Mouse (Mus musculus): Measurements from ENCODE around the gene Tmtc1.
A peak's percentile ranks its signal among the peaks of the same experiment; 100 is the strongest.

The Tmtc1 gene

DNA sequence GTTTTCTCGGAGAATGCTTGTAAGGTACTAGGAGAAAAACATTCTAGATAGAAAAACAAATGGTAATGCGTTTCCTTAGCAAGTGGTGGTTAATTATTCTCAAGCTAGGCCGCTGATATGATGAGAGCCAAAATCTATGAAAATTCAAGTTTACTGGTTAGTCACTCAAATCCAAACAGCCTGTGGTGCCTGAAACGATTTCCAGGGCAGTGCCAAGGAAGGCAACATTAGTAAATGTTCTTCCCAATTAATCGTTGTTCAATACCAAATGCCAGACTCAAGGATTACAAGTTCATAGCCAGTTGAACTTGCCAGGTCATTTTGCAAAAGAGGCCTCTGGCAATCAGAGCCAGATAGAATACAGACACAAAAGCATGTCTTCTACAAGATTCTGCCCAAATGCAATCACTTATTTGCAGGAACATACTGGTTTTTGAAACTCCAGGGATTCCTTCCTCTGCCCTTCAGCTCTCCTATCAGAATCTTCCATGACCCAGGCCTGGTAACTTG, 128.6 kb downstream of the Tmtc1 start:
- no peak for DNase-seq (ENCODE audit: low read depth, low spot score)

- DNase-seq (ENCODE audit: low read depth, low spot score), result no peak
These were observed 129.1 kb downstream of the Tmtc1 start for GRCm38 (mm10) chr6:148315106-148315505.

- no peak for DNase-seq (ENCODE audit: low read depth, low spot score)
These were observed 133.2 kb downstream of the Tmtc1 start for GRCm38 (mm10) chr6:148310981-148311380.

DNA sequence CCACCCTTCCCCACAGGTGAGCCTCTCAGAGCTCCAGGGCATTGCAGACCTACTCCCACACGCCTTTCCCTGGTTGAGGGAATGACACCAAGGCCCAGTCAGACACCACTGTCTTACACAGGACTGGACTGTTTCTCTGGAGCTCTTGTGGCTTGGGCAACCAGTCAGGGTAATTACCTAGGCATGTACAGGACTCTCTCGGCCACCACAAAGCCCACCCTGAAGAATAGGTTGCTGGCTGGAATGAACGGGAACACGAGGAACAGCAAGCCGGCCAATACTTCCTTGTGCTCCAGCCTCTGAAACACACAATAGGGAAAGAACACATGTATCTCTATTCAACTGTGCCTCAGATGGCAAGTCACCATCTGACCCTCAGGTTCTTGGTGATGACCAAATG, 138.4 kb downstream of the Tmtc1 start:
- no peak for DNase-seq (ENCODE audit: low read depth, low spot score)

DNA sequence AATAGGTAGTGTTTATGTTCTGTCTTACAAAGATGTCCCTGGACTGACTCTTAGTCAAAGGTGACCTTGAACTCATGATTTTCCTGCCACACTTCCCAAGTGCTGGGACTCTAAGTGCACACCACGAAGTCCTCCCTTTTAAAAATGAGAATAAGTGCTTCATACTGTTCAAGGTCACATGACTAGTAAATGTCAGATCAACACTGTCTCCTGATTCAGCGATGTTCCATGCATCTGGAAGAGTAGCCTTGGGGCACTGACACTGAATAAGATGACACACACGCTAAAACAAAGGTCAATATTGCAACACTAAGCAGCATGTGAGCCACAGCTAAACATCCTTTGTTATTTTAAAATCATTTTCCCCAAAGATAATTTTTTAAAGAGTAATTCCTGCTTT, 139.0 kb downstream of the Tmtc1 start:
- no peak for DNase-seq (ENCODE audit: low read depth, low spot score)

DNA sequence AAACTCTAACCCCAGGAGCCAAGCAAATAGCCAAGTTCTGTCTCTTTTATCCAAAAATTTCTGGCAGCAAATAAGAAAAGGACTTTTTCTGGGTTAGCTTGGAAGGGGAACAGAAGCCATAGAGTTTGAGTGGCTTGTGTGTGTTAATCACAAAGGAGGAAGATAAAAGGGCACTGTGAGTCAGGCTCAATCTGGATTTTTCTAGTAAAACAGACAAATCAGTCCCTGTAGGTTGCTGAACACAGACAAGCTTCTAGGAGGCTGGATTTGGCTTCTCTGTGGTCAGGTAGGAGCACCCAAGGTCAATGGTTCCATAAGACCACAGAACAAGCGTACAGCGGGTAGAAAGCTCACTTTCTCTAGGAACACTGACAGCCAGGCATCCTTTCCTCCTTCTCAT, 141.9 kb downstream of the Tmtc1 start:
- peak; percentile 23 for DNase-seq (ENCODE audit: low read depth, low spot score)

DNA sequence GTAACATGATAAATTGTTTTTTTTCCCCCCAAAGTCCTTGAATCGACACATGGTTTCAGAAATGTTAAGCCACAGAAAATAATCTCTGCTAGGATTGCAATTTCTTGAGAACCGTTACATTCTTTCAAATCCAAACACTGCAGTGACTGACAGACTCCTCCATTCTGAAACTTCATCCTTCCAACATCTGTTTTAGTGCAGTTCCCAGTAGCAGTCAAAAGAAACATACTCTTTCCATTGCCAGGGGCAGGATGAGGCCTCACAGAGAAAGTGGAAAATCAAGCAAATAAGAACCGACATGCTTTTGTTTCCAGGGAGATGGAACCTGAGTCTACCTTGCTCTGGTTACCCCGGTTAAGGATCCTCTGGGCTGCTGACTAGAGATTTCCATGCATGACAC, 147.1 kb downstream of the Tmtc1 start:
- DNase-seq (ENCODE audit: low read depth, low spot score), result no peak

DNA sequence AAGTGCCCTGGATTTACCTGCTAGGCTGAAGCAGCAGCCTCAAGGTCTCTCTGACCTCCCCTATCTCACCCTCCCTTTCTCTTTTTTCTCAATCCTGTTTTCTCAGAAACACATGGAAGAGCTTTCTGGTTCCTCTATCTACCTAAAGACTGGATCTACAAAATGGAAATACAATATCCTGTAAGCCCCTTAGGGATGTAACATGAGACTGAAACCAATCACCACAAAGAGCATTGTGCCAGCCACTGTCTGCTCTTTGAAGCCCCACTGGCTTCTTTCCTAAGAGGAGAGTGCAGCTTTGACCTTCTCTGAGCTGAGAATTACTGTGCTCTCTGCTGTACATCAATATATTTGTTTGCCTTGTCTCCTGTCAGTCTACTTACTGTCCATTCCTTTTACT, 147.8 kb downstream of the Tmtc1 start:
- DNase-seq (ENCODE audit: low read depth, low spot score), result no peak

- DNase-seq (ENCODE audit: low read depth, low spot score), result peak; percentile 86
These were observed 149.7 kb downstream of the Tmtc1 start for GRCm38 (mm10) chr6:148294506-148294905.

DNA sequence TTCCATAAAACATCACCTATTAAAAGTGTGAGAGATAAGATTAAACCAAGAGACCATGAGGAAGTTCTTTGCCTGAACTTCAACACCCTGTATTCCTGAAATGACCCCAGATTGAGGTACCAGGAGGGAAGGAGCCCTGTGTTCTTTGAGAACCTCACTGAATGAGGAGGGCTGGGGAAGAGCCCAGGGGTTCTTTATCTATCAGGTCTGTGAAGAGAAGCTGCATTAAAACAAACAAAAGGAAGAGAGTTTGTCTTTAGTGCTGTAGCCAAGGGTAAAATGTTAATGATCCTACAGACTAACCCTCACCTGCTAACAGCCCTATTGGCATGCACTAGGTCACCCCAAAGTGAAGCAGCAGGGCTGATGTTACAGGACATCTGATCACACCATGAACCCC, 153.3 kb downstream of the Tmtc1 start:
- DNase-seq (ENCODE audit: low read depth, low spot score), result no peak

DNA sequence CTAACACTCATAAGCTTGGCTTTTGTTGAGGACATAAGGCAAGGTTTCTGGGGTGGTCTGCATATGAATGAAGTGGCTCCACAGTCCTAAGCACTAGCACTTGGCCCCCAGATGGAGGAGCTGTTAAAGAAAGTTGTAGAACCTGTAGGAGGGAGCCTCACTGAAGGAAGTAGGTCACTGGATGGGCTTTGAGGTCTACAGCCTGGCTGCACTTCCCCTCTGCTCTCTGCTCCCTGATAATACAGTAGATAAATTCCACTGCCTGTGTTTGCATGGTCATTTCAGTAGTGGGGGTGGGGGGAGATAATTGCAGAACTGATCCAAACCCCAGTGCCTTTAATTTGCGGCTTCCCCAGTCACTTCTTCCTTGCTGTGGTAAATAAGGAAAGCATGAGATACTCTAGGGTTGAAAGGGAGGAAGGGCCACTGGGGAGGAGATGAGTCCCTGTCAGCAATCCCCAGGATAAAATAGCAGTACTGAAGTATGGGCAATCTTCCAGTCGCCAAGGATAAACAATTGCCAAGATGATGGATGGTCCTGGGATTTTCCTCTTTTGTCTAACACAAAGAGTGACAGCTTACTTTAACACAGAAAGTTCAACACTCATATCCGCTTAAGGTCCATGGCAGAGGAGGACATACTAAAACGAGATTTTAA, 160.8 kb downstream of the Tmtc1 start:
- no peak for DNase-seq (ENCODE audit: low read depth, low spot score)

DNA sequence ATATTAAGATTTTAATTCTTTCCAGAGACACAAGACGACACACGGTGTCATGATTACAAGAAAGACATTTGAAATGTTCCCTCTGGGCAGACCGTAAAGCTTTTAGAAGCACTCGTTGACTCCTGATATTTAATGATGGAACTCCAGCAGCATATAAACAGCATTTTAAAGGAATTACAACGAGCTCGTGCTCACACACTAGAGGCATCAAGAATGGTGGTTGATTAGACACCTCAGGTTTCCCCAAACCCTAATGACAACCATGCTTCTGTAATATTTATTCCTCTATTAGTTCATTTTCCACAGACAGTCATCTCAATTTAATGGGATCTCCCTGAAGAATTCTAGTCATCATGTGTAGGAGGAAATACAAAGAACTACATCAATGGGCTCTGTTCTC, 164.9 kb downstream of the Tmtc1 start:
- DNase-seq (ENCODE audit: low read depth, low spot score), result no peak

GRCm38 (mm10) chr6:148276418-148276817, 167.8 kb downstream of the Tmtc1 start:
- no peak for DNase-seq (ENCODE audit: low read depth, low spot score)

GRCm38 (mm10) chr6:148275046-148275445, 169.1 kb downstream of the Tmtc1 start:
- DNase-seq (ENCODE audit: low read depth, low spot score), result no peak

DNA sequence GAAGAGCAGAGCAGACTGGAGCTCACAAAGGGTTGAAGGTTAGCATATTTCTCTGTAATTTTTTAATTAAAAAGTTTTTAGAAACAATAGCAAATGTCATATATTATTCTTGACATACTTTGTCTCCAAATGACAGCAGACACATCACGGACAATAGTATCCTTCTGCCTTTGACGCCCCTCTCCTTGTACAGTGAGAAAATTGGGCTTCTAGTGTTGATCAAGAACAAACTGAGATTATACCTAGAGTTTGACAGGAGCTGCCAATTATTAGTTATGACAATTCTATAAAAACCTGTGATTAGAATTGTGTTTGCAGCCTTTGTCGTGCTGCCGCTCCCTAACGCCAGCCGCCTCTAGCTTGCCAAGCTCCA, 183.5 kb downstream of the Tmtc1 start:
- no peak for DNase-seq (ENCODE audit: low read depth, low spot score)

- no peak for DNase-seq (ENCODE audit: low read depth, low spot score)
These were observed 184.0 kb downstream of the Tmtc1 start for GRCm38 (mm10) chr6:148259979-148260728.

- DNase-seq (ENCODE audit: low read depth, low spot score), result no peak
These were observed 185.1 kb downstream of the Tmtc1 start for GRCm38 (mm10) chr6:148259074-148259473.

GRCm38 (mm10) chr6:148257805-148258204, 186.4 kb downstream of the Tmtc1 start:
- DNase-seq (ENCODE audit: low read depth, low spot score), result no peak

DNA sequence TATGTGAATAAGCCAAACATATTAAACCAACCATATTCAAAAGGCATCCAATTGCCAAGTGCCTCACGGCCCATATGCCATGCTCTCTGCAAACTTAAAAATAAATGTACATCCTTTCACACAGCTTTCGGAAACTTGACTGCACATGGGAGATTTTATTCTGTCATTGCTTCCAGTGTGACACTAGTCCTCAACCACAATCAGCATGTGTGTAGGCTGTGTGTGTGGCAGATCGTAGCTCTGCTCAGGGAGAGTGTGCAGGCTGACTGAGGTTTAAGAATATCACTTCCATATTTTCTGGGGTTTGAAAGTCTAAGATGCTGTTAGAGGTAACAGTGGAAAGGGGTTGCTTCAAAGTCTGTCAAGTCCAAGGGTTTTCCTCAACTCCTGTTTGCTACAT, 188.1 kb downstream of the Tmtc1 start:
- DNase-seq (ENCODE audit: low read depth, low spot score), result no peak

GRCm38 (mm10) chr6:148255395-148256053, 188.7 kb downstream of the Tmtc1 start:
- no peak for DNase-seq (ENCODE audit: low read depth, low spot score)

DNA sequence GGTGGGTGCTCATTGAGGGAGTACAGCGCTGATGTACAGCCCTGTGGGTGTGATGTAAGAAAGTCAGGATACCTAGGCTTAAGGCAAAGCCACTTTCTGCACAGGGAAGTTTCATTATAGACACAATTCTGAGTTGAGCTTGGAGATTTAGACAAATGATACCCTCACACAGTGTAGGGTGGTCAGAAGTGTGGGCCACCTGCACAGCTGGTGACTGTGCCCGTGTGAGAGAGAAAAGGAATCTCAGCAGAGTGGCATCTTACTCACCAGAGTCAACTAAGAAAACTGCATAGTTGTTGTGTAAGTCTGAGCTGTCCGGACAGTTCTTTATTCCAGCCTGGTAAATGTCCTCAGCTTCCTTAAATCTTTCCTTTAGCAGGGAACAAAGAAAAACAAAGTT, 195.0 kb downstream of the Tmtc1 start:
- no peak for DNase-seq (ENCODE audit: low read depth, low spot score)

- DNase-seq (ENCODE audit: low read depth, low spot score), result peak; percentile 35
These were observed 195.6 kb downstream of the Tmtc1 start for GRCm38 (mm10) chr6:148248625-148249024.

- DNase-seq (ENCODE audit: low read depth, low spot score), result peak; percentile 11
These were observed 197.6 kb downstream of the Tmtc1 start for GRCm38 (mm10) chr6:148246544-148246943.
